Mouse (Mus musculus) testis, postnatal 14 days (tissue): ENCODE results near the gene Men1.
A peak's percentile ranks its signal among the peaks of the same experiment; 100 is the strongest.

Experiments used
- DNase-seq: peaks from one replicate; pipeline ENCODE4 v3.0.0; 2021; ENCODE audit warnings: low spot score

The Men1 gene

DNA sequence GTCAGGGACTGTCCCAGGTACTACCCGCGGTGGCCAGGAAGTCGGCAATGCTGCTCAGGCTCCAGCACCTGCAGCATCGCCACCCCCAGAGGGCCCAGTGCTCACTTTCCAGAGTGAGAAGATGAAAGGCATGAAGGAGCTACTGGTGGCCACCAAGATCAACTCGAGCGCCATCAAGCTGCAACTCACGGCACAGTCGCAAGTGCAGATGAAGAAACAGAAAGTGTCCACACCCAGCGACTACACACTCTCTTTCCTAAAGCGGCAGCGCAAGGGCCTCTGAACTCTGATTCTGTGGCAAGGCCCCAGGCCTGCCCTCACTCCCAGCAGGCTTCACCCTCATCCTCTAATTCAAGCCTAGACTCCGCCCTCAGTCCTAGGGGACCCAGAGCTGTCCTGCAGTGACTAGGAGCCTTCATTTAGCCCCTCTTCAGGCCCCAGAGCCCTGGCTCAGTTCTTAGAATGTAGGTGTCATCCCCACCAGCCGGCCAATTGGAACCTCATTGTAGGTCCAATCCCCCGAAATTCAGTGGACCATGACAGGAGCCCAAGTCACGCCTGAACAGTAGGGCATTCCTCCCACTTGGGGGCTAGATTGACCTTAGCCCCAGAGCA is 5.2 kb downstream of the Men1 start:
- no peak for DNase-seq

DNA sequence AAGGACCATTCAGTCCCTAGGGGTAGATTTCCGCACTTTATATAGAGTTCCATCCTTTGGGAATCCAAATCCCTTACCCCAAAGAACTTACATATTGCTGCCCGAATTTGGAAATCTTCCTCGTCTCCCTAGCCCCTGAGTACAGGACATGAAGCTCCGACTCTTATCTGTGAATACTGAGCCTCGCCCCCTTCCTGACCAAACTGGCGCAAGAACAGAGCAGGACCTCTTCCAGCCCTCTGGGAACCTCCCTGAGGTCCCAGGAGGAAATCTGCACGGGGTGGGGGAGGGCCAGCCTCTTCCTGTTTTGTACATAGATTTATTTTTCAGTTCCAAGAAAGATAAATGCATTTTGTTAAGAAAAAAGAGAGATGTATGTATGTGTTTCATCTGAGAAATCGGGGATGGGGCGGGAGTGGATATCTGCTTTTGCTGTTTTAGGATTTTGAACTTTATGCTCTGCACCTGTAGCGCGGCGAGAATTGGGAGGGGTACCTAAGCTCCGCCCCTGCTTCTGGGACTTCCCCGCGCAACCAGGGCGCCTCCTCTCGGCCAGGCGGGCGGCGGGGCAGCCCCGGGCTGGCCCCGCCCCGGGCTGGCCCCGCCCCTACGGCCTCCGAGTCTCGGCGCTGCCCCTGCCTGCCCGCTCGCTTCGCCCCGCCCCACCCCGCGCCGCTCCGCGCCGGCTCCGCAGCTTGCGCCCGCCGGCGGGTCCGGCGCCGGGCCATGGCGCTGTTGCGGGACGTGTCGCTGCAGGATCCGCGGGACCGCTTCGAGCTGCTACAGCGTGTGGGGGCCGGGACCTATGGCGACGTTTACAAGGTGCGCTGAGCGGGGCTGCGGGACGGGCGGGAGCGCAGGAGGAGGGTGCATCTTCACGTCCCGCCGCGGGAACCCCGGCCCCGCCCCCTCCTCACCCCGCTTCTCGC is 6.0 kb downstream of the Men1 start, which contains the start of gene Map4k2:
Gene Map4k2, plus strand, starts transcription at position 612 of the 929 bp plus-strand sequence.
- DNase-seq: peak; percentile 85

DNA sequence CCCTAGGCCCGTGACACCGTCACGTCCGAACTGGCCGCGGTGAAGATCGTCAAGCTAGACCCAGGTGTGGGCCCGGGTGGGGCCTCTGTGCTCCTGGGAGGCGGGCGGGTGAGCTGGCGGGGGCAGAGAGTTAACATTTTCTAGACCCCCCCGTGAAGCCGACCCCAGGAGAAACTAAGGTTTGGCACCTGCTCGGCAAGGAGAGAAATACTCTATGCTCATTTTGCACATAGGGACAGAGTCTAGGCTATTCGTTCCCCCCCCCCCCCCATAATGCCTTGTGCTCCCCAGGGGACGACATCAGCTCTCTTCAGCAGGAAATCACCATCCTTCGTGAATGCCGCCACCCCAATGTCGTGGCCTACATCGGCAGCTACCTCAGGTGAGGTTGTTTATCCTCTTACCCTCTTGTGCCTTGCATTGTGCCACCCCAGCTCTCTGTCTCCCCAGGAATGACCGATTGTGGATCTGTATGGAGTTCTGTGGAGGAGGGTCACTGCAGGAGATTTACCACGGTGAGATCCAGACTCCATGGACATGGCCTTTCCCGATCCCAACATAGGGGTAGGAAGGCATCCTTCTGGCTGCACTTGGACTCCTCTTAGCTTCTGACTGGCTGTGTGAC is 6.8 kb downstream of the Men1 start:
- no peak for DNase-seq

DNA sequence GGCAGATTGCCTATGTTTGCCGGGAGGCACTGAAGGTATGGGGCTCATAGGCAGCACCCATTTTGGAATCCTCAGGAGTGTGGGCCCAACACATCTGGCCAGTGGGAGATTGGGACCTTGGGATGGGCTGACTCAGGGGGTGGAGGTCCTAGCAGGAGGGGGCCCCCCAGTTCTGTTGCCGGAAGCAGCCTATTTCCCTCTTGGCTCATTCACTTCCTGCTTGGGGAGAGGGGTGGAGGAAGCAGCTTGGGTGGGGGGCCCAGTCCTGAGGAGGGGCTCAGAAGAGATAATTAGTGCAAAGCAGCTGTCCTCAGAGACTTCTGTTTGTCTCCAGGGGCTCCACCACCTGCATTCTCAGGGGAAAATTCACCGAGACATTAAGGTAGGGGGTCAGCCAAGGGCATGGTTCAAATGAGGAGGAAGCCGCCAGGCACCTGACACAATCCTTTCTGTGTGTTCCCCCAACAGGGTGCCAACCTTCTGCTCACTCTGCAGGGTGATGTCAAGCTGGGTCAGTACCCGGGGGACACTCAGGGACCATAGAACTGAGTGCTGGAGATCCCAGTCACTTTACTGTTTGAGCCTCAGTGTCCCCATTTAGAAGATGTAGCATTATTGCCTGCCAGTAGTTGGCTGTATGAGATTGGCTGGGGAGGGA is 7.6 kb downstream of the Men1 start:
- no peak for DNase-seq

DNA sequence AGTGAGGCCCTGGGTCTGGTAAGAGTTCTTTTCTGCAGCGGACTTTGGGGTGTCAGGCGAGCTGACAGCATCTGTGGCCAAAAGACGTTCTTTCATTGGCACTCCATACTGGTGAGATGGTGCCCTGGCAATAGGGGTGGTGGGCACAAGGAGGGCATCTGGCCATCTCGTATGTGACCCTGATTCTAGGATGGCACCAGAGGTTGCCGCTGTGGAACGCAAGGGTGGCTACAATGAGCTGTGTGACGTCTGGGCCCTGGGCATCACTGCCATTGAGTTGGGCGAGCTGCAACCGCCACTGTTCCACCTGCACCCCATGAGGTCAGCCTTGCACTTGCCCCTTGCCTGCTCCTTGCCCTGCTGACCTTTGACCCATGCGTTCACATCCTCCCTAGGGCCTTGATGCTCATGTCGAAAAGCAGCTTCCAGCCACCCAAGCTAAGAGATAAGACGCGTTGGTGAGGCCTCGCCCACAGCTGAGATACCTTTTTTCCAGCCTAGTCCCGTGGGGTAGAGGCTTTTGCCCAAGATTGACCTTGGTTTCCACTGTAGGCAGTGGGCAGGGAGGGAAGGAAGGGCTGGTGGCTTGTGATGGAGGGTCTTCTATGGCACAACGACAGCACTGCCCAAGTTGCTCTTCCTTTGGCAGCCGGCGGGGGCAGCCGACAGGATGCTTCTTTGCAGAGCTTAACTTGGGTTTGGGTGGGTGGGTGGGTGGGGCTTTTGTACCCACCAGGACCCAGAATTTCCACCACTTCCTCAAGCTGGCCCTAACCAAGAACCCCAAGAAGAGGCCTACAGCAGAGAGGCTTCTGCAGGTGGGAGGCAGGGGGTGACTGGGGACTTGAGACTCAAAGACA is 8.5 kb downstream of the Men1 start:
- DNase-seq: no peak

DNA sequence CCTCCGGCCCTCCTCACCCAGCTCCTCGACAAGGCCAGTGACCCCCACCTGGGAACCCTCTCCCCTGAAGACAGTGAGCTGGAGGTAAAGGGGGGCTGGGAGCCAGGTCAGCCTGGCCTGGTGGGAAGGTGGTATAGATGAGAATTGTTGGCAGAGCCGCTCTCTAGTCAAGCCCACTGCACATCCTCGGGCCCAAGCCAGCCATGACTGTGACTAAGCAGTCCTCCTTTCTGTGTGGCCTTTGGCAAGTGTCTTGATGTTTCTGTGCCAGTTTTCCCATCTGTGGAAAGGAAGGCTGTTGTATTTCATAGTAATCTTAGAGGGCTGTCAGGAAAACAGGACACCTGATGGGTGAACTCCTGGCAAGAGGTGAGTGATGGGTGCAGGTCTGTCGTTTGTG is 9.2 kb downstream of the Men1 start:
- no peak for DNase-seq

DNA sequence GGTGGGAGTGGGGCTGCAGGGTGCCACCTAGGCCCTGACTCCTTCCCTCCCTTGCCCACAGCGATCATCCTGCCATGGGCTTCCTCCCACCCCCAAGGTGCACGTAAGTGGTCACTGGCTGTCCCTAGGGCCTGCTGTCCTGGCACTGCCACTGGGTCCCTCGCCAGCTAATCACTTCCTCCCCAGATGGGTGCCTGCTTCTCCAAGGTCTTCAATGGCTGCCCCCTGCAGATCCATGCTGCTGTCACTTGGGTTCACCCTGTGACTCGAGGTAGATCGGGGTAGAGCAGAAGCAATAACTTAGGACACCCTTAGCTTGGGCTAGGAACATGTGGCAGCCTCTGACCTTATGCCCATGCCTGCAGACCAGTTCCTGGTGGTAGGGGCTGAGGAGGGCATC is 11.2 kb downstream of the Men1 start:
- DNase-seq: no peak

DNA sequence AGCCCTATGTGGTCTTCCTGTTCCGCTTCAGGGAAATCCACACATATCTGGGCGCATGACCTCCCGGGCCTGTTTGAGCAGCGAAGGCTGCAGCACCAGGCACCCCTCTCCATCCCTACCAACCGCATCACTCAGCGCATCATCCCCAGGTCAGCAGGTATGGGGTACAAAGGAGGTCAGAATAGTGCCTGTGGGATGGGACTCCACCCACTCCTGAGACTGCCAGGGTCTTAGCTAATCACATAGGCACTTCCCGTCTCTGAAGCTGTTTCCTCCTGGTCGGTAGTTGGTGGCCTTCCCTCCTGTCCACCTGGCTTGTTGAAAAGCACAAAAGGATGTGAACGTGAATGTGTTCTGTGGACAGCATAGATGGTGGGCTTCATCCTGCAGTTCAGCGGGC is 11.9 kb downstream of the Men1 start:
- DNase-seq: no peak

DNA sequence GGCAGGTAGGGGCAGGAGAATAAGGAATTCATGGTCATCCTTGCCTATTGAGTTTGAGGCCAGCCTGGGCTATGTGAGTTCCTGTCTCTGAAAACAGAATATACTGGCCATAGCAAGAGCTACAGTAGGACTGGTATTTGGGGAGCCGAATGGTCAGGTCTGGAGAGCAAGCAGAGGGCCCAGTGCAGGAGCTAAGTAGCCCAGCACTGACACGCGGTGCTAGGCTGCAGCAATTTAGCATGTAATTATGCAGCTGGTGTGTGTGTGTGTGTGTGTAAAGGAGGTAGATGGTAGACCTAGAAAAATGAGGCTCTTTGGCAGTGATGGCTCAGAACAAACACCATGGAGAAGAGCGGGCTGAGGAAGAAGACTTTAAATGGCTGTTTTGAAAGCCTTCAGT is 12.8 kb downstream of the Men1 start:
- DNase-seq: no peak

DNA sequence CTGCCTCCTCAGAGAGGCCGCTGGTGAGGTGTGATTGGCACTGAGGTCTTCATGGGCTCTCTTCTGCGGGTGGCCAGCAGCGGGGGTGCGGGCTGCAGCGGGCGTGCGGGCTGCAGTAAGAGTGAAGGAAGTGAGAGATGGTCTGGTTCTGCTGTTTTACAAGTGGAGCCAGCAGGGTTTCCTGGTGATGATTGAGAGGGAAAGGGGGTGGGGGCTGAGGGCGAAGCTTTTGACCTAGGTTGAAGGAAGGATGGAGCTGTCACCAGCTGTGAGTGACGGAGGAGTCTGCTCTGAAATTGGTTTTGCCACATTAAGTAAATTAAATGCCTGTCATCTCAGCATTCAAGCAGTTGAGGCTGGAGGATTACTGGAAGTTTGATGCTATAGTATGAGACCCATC is 13.9 kb downstream of the Men1 start:
- no peak for DNase-seq

DNA sequence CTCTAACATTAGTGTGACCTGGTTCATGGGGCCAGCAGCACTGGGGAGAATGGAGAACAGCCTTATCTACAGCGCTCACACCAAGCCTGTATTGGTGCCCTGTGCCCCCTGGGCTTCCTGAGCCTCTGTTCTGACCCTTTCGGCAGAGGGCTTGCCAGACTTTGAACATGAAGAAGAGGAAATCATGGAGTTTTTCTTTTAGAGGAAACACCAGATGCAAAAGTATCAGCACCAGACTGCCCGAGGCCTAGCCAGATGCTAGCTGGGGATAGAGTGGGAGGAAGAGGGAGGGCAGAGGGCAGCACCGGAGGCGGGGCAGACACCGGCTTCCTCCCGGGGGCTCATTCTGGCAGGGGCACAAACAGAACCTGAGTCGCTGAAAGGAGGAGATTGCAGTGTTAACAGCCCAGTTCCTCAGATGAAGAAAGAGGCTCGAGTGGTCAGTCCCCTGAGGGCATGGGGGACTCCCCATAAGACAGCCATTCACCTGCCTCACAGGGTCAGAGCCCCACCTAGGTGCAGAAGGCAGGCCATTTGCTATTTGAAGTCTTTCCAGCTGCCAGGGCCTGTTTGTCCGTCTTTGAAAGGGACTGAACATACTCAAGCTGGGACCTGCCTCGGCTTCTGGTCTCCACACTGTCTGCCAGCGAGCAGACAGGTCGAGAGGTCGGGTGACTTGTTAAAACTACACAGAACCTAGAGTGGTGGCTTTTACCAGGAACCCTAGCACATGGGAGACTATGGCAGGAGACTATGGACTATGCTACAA is 14.6 kb downstream of the Men1 start:
- no peak for DNase-seq

DNA sequence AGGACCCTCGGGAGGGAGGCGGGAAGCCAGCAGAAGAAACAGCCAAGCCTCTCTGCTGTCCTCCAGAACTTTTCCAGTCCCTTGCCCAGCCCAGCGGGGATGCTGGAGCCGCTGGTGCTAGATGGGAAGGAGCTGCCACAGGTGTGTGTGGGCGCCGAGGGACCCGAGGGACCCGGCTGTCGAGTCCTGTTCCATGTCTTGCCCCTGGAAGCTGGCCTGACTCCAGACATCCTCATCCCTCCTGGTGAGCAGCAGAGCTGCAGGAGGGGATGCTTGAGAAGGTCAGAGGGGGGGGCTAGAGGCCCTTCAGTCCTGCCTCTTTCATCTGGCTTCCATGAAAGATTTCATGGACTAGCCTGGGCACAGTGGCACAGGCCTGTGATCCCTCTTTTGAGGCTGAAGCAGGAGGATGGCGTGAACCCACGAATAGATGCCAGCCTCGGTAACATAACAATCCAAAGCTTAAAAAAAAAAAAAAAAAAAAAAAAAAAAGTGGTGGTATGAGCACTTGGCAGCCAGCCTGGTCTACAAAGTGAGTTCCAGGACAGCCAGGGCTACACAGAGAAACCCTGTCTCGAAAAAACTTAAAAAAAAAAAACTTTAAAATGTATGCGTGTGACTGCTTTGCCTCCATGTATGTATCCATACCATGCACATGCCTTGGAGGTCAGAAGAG is 16.8 kb downstream of the Men1 start:
- DNase-seq: no peak

DNA sequence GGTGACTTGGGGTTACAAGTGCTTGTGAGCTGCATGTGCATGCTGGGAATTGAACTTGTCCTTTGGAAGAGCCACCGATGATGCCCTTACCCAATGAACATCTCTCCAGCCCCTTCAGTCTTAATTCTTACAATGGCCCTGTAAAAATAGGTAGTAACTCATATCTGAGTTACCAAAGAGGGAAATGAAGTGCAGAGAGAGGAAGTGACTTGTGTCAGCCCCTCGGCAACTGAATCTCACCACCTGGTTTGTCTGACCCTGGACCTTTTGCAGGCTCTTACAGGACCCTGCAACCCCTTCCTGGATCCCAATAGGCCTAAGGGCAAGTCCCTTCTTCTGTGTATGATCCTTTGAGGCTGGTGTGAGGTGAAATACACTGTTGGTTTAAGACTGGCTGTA is 17.3 kb downstream of the Men1 start:
- DNase-seq: no peak

DNA sequence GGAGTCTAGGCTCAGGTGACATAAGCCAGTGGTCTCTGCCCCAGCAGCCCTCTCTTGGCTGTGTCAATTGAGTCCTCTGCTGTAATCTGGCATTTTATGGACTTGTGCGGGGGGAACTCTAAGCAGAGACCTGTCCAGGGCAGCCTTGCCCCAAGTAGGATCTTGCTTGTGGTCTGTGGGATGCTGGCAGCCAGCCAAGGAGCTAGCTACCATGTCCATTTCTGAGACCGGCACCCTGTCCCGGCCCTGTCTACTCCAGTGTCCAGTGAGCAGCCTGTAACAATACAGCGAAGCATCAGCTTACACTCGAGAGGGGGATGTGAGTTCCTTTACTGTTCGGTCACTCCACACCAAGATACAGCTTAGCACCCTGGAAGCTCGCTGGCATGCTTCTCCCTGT is 19.3 kb downstream of the Men1 start:
- no peak for DNase-seq

DNA sequence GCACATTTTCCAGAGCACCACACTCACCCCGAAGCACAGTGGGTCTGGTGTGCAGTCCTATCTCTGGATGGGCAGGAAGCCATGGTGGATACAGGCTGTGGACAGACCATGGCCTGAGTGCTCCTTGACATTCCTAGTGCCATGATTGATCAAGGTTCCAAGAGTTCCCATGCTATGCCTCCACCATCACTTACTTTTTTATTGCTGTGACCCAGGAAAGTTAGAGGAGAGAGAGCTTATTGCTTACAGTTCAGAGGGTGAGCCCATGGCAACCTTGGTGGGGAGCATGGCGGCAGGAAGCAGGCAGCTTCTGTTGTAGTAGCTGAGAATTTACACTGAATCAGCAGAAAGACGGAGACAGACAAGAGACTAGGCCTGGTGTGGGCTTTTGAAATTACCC is 26.5 kb downstream of the Men1 start:
- no peak for DNase-seq

DNA sequence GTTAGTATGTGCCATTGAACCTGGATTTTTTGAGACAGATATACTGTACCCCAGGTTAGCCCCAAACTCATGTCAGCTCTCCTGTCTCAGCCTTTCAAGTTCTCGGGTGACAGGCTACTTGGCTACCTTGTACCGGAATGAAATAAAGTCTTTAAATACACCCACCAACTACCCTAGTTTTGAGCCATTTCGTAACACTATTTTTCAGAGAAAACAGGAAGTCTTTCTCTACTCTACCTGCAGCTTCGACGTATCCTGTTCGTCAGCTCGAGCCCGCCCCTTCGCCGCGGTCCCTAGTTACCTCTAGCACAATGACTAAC is 28.3 kb downstream of the Men1 start:
- DNase-seq: no peak

DNA sequence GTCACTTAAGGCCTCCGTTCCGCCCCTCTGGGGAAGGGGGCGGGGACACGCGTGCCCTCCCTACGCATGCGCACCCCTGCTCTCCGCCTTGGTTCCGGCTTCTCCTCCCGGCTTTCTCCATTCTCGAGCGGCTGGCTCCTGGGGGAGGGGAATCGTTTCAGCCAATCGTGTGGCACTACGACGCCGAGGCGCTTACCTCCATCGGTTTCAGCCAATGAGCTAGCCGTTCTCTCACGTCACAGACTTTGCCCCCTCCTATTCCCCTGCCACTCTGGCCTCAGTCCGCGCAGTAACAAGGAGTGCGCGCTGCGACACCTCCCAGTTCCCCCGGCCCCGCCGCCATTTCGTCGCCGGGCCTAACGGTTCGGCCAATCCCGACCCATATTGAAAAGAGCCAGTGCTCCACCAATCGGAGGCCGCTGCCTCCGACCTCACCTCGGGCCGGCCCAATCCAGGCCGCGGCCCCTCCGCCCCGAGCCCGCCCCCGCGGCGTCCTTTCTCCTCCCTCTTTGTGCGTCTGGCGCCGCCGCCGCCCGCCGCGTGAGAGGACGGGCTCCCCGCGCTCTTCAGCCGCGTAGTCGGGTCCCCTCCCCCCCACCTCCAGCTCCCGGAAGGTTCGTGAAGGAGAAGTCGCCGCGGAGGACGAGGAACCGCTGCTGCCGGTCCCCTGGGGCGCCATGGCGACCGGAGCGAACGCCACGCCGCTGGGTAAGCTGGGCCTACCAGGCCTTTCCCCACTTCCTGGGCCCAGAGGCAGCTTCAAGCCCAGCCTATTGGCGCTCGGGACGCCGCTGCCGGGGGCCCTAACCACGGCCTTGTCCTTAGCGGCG is 28.8 kb downstream of the Men1 start, which contains the start of gene Sf1:
Gene Sf1, plus strand, starts transcription at position 280 of the 830 bp plus-strand sequence.
- peak; percentile 100 for DNase-seq

DNA sequence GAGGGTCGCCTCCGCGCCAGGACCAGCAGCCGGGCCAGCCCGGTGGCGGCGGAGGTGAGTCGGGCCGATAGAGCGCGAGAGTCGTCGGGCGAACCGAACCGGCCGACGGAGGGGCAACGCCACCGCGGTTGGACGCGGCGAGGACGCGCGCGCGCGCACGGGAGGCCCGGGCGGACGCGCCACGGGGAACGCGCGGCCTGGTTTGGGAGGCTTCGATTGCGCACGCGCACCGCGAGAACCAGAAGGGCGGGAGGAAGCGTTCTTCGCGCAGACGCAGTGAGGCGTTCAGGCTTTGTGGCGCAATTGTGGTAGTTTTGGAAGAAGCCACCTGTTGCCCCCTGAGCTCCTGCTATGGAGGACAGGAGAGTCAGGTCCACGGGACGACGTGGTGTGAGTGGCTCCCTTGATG is 29.5 kb downstream of the Men1 start:
- DNase-seq: peak; percentile 92

DNA sequence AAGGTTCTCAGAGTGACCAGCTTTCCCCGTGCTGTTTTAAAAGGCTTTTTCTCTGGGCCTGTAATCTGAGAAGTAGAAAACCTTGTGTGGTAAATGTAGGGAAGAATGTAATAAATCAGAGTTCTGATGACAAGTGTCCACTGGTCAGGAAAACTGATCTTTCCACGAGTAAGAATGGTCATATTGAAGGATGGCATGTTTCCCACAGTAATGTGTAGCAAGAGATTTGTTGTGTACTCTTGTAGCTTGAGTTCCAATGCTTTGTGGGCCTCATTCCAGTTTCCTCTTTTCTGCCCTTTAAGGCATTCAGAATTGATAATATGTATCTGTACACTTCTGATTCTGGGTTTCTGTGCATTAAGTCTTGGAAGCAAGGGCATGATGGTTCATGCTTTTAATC is 30.1 kb downstream of the Men1 start:
- DNase-seq: no peak
